Comparison of ENCODE assay signal across 8 mouse cellular contexts in genomic region chr8:126944781-126945691, GRCm38 (mm10). TPM values are rescaled to one million over a fixed set of nuclear protein-coding genes. Genes with fewer than 3 reads are reported as not detected.
DNase-seq lines count a peak whose midpoint lies in the region; ATAC-seq and TF ChIP-seq lines count a peak whose summit lies in the region.

No protein-coding gene starts in this region.

- ATAC-seq in embryonic facial prominence, embryonic 11.5 days (replicated peaks; ENCODE audit: insufficient number of reproducible peaks, low FRiP score, low TSS enrichment, low read depth), result peak; percentile 68

- peak overlapping the region; percentile 60 for H3K27ac ChIP-seq in embryonic facial prominence, embryonic 11.5 days (replicated peaks; ENCODE audit: low read depth, low read length)
- H3K27ac ChIP-seq in hindbrain, embryonic 10.5 days, result peak overlapping the region; percentile 95
- peak overlapping the region; percentile 95 for H3K27ac ChIP-seq in left cerebral cortex, adult 2 months
- H3K27ac ChIP-seq in small intestine, adult 2 months (ENCODE audit: insufficient read depth, low read depth, low read length), result peak overlapping the region; percentile 60

- H3K4me3 ChIP-seq in embryonic facial prominence, embryonic 11.5 days (ENCODE audit: low read depth, low read length), result peak overlapping the region; percentile 78
- H3K4me3 ChIP-seq in hindbrain, embryonic 10.5 days, result peak overlapping the region; percentile 87
- peak overlapping the region; percentile 81 for H3K4me3 ChIP-seq in left cerebral cortex, adult 2 months
- peak overlapping the region; percentile 86 for H3K4me3 ChIP-seq in small intestine, adult 2 months (ENCODE audit: low read depth, low read length)

- H3K27me3 ChIP-seq in embryonic facial prominence, embryonic 11.5 days (ENCODE audit: control insufficient read depth, insufficient read depth, low read length), result no peaks in the 10 kb centered on the region
- H3K27me3 ChIP-seq in hindbrain, embryonic 10.5 days (ENCODE audit: insufficient read depth, poor library complexity, severe bottlenecking), result no peaks in the 10 kb centered on the region
- no peaks in the 10 kb centered on the region for H3K27me3 ChIP-seq in small intestine, adult 2 months (ENCODE audit: control insufficient read depth, insufficient read depth, low read length)

- H3K4me2 ChIP-seq in embryonic facial prominence, embryonic 11.5 days (ENCODE audit: low read depth, low read length), result peak overlapping the region; percentile 85

- H3K9me3 ChIP-seq in embryonic facial prominence, embryonic 11.5 days (replicated peaks; ENCODE audit: control insufficient read depth, low read length), result no peaks in the 10 kb centered on the region
- no peaks in the 10 kb centered on the region for H3K9me3 ChIP-seq in hindbrain, embryonic 10.5 days

- no peak; the same call in 1 of the 2 replicates for TF ChIP-seq CTCF in left cerebral cortex, adult 2 months (IDR thresholded peaks at IDR 0.05)
- TF ChIP-seq CTCF in small intestine, adult 2 months (IDR thresholded peaks at IDR 0.05; ENCODE audit: extremely low read depth, insufficient read length, insufficient replicate concordance, low read depth, low read length), result no peak

- H3K9ac ChIP-seq in embryonic facial prominence, embryonic 11.5 days (replicated peaks; ENCODE audit: low read length), result peak overlapping the region; percentile 84

- H3K36me3 ChIP-seq in embryonic facial prominence, embryonic 11.5 days (replicated peaks; ENCODE audit: control insufficient read depth, insufficient read depth, low read depth, low read length), result peaks cover 2% of the 10 kb centered on the region; the same call in 1 of the 2 replicates
- peaks cover 37% of the 10 kb centered on the region for H3K36me3 ChIP-seq in hindbrain, embryonic 10.5 days
- peaks cover 12% of the 10 kb centered on the region for H3K36me3 ChIP-seq in small intestine, adult 2 months (ENCODE audit: control insufficient read depth, insufficient read depth, low read length)

- intact Hi-C loops in gastrocnemius, postnatal 14 days (cut with DNase I; ENCODE audit: low total_unique reads), result no loop called here
- intact Hi-C loops in left cerebral cortex, adult 2 months (cut with DNase I), result loop anchor here (2.0 kb wide), 1 partner anchor 26 kb away; the partner anchor contains the start of gene Rbm34

- TF ChIP-seq POLR2A in small intestine, adult 2 months (IDR thresholded peaks at IDR 0.05; ENCODE audit: low read depth, low read length), result no peak

- H3K4me1 ChIP-seq in embryonic facial prominence, embryonic 11.5 days (ENCODE audit: control insufficient read depth, insufficient read depth, low read length), result peaks cover 2% of the 10 kb centered on the region; the same call in 1 of the 2 replicates
- peaks cover 24% of the 10 kb centered on the region for H3K4me1 ChIP-seq in hindbrain, embryonic 10.5 days (replicated peaks)
- peaks cover 9% of the 10 kb centered on the region; the same call in 1 of the 2 replicates for H3K4me1 ChIP-seq in small intestine, adult 2 months (ENCODE audit: control insufficient read depth, insufficient read depth, insufficient read length, low read length)

- under 1% methylated on average over 46 of the region's 46 CpGs for WGBS in embryonic facial prominence, embryonic 11.5 days
- under 1% methylated on average over 46 of the region's 46 CpGs for WGBS in hindbrain, embryonic 10.5 days
- WGBS in small intestine, adult 2 months, result under 1% methylated on average over 46 of the region's 46 CpGs

- peak; percentile 44 for DNase-seq in gastrocnemius, postnatal 14 days
- DNase-seq in gastrocnemius, adult 18-20 months (ENCODE audit: low spot score), result no peak
- peak; percentile 61 for DNase-seq in adrenal gland, postnatal 10 days
- peak; percentile 69 for DNase-seq in embryonic facial prominence, embryonic 11.5 days (ENCODE audit: low spot score)
- peak; percentile 62 for DNase-seq in hindbrain, embryonic 10.5 days (ENCODE audit: low spot score)
- DNase-seq in left cerebral cortex, adult 2 months (ENCODE audit: extremely low spot score in 1 of 2, low spot score in 2 of 2), result peak in 1 of 2 experiments; percentile 41
- peak; percentile 57 for DNase-seq in mesoderm, embryonic 11.5 days (ENCODE audit: low read depth, low spot score)

RNA-seq across cellular contexts. Expression of gene Tomm20, which starts 0.6 kb away (rescaled TPM):
- total RNA-seq in gastrocnemius, postnatal 14 days (2021), result 100 to 1,000 TPM in 1 of 2 experiments, 10 to 100 TPM in 1; 89.7 to 106 TPM
- total RNA-seq in gastrocnemius, adult 18-20 months (2021), result 100 to 1,000 TPM in 1 of 2 experiments, 10 to 100 TPM in 1; 98.0 to 115 TPM
- total RNA-seq in adrenal gland, postnatal 10 days (2021), result 100 to 1,000 TPM; 157 to 187 TPM
- 245 and 256 TPM in 2 replicates for polyA plus RNA-seq in embryonic facial prominence, embryonic 11.5 days (2014; fragmentation: Nextera tagmentation; extraction: Ambion mirVana)
- 250 and 288 TPM in 2 replicates for polyA plus RNA-seq in hindbrain, embryonic 10.5 days (2016; fragmentation: Nextera tagmentation; extraction: Ambion mirVana)
- total RNA-seq in left cerebral cortex, adult 2 months (2021), result 100 to 1,000 TPM; 181 to 182 TPM
- 117 and 450 TPM in 2 replicates for polyA plus RNA-seq in small intestine, adult 2 months (2012; rRNA removed)

RNA-seq across cellular contexts. Expression of gene Rbm34, which starts 25.8 kb away (rescaled TPM):
- 1 to 10 TPM; 4.6 to 5.6 TPM for total RNA-seq in gastrocnemius, postnatal 14 days (2021)
- total RNA-seq in gastrocnemius, adult 18-20 months (2021), result 1 to 10 TPM; 4.4 to 6.2 TPM
- 10 to 100 TPM; 14.2 to 15.3 TPM for total RNA-seq in adrenal gland, postnatal 10 days (2021)
- 29.9 and 38.5 TPM in 2 replicates for polyA plus RNA-seq in embryonic facial prominence, embryonic 11.5 days (2014; fragmentation: Nextera tagmentation; extraction: Ambion mirVana)
- polyA plus RNA-seq in hindbrain, embryonic 10.5 days (2016; fragmentation: Nextera tagmentation; extraction: Ambion mirVana), result 22.2 and 22.6 TPM in 2 replicates
- 10 to 100 TPM; 13.9 to 14.8 TPM for total RNA-seq in left cerebral cortex, adult 2 months (2021)
- 0.42 and 2.6 TPM in 2 replicates for polyA plus RNA-seq in small intestine, adult 2 months (2012; rRNA removed)
